Mouse (Mus musculus) MEL (cell line): ENCODE measurements around the gene Rras2. TPM values are rescaled to one million over a fixed set of nuclear protein-coding genes. Genes with fewer than 3 reads are reported as not detected.

Experiments used
- DNase-seq: peaks from one replicate; pipeline ENCODE4 v3.0.0; 2011; ENCODE audit warnings: low read depth, low spot score
- H3K27ac ChIP-seq: 2 replicates; pipeline ENCODE4 v1.5.1; 2012; ENCODE audit warnings: low read depth, mild to moderate bottlenecking, control low read depth, low read length, moderate library complexity; ENCODE audit not compliant: control insufficient read depth
- H3K27me3 ChIP-seq, 2 experiments: fragments of 150-350 bp in 1 of 2; sonication (generic) in 1 of 2; 2 replicates each; pipeline ENCODE4 v1.6.1; 2012; ENCODE audit warnings: low read length in 2 of 2, mild to moderate bottlenecking in 2 of 2, improper control_type of control experiment in 1 of 2, moderate library complexity in 1 of 2; ENCODE audit not compliant: insufficient read depth in 2 of 2, control insufficient read depth in 1 of 2
- H3K36me3 ChIP-seq, 2 experiments: 2 replicates each; pipeline ENCODE4 v1.6.1; 2012 to 2014; ENCODE audit warnings: low read length in 2 of 2, improper control_type of control experiment in 1 of 2, inconsistent platforms in 1 of 2, mild to moderate bottlenecking in 1 of 2; ENCODE audit not compliant: insufficient read depth in 2 of 2, control insufficient read depth in 1 of 2
- H3K4me1 ChIP-seq, 2 experiments: fragments of 150-350 bp in 1 of 2; sonication (generic) in 1 of 2; 2 replicates each; pipeline ENCODE4 v1.6.1; 2012; ENCODE audit warnings: low read length in 2 of 2, improper control_type of control experiment in 1 of 2, mild to moderate bottlenecking in 1 of 2; ENCODE audit not compliant: insufficient read depth in 2 of 2, control insufficient read depth in 1 of 2
- H3K4me3 ChIP-seq, 2 experiments: fragments of 150-350 bp in 1 of 2; sonication (generic) in 1 of 2; 2 replicates each; pipeline ENCODE4 v1.5.1; 2012; ENCODE audit warnings: low read depth in 2 of 2, low read length in 2 of 2, mild to moderate bottlenecking in 2 of 2, moderate library complexity in 2 of 2, control low read depth in 1 of 2, improper control_type of control experiment in 1 of 2; ENCODE audit not compliant: control insufficient read depth in 1 of 2, insufficient read depth in 1 of 2
- H3K79me2 ChIP-seq: 2 replicates; pipeline ENCODE4 v1.6.1; 2012; ENCODE audit warnings: mild to moderate bottlenecking, low read length, moderate library complexity; ENCODE audit not compliant: control insufficient read depth, poor library complexity, insufficient read depth
- H3K9ac ChIP-seq: 2 replicates; pipeline ENCODE4 v1.6.1; 2012; ENCODE audit warnings: low read depth, mild to moderate bottlenecking, control low read depth, low read length, moderate library complexity; ENCODE audit not compliant: control insufficient read depth, poor library complexity, severe bottlenecking
- H3K9me3 ChIP-seq: fragments of 150-350 bp; sonication (generic); replicated peaks from 2 replicates; pipeline ENCODE4 v1.6.1; 2012; ENCODE audit warnings: mild to moderate bottlenecking, low read length, improper control_type of control experiment, moderate library complexity; ENCODE audit not compliant: insufficient read depth
- CHD1 ChIP-seq: IDR thresholded peaks from 2 replicates; pipeline ENCODE4 v1.6.1; 2012; ENCODE audit warnings: low read depth, mild to moderate bottlenecking, inconsistent platforms, low read length, improper control_type of control experiment
- CTCF ChIP-seq, 3 experiments: IDR thresholded peaks in 2 of 3; conservative IDR thresholded peaks in 1 of 3; 2 replicates each; pipeline ENCODE4 v1.5.1; 2011 to 2012; ENCODE audit warnings: low read length in 3 of 3, low read depth in 2 of 3, mild to moderate bottlenecking in 2 of 3, improper control_type of control experiment in 1 of 3, inconsistent platforms in 1 of 3, mixed read lengths in 1 of 3, moderate library complexity in 1 of 3; ENCODE audit not compliant: control insufficient read depth in 1 of 3, insufficient read depth in 1 of 3, poor library complexity in 1 of 3, severe bottlenecking in 1 of 3
- E2F4 ChIP-seq: IDR thresholded peaks from 2 replicates; pipeline ENCODE4 v1.6.1; 2011; ENCODE audit warnings: low read depth, low read length, improper control_type of control experiment, borderline replicate concordance
- ETS1 ChIP-seq: IDR thresholded peaks from 2 replicates; pipeline ENCODE4 v1.6.1; 2012; ENCODE audit warnings: low read depth, mild to moderate bottlenecking, inconsistent platforms, low read length, improper control_type of control experiment, moderate library complexity
- GABPA ChIP-seq: IDR thresholded peaks from 2 replicates; pipeline ENCODE4 v1.6.1; 2012; ENCODE audit warnings: low read depth, mild to moderate bottlenecking, inconsistent platforms, low read length, improper control_type of control experiment, moderate library complexity
- GATA1 ChIP-seq: IDR thresholded peaks from 2 replicates; pipeline ENCODE4 v1.6.1; 2011; ENCODE audit warnings: low read depth, low read length, improper control_type of control experiment
- MAFK ChIP-seq: IDR thresholded peaks from 2 replicates; pipeline ENCODE4 v1.6.1; 2011; ENCODE audit warnings: low read depth, mild to moderate bottlenecking, low read length, improper control_type of control experiment, borderline replicate concordance
- MAZ ChIP-seq: IDR thresholded peaks from 2 replicates; pipeline ENCODE4 v1.6.1; 2012; ENCODE audit warnings: low read depth, mild to moderate bottlenecking, inconsistent platforms, low read length, improper control_type of control experiment
- MYC ChIP-seq: IDR thresholded peaks from 2 replicates; pipeline ENCODE4 v1.6.1; 2011; ENCODE audit warnings: low read depth, mild to moderate bottlenecking, low read length, improper control_type of control experiment, moderate library complexity
- NRF1 ChIP-seq: IDR thresholded peaks from 2 replicates; pipeline ENCODE4 v1.6.1; 2014; ENCODE audit warnings: low read depth, mild to moderate bottlenecking, inconsistent platforms, low read length, improper control_type of control experiment, moderate library complexity; ENCODE audit not compliant: poor library complexity, insufficient read depth, severe bottlenecking
- POLR2AphosphoS2 ChIP-seq: IDR thresholded peaks from 2 replicates; pipeline ENCODE4 v1.6.1; 2011; ENCODE audit warnings: low read length, improper control_type of control experiment
- POLR2AphosphoS5 ChIP-seq: IDR thresholded peaks from 2 replicates; pipeline ENCODE4 v1.6.1; 2012; ENCODE audit warnings: low read depth, borderline replicate concordance, mild to moderate bottlenecking, inconsistent platforms, low read length, moderate library complexity, mixed read lengths
- RAD21 ChIP-seq: IDR thresholded peaks from 2 replicates; pipeline ENCODE4 v1.6.1; 2011; ENCODE audit warnings: mild to moderate bottlenecking, low read depth, low read length, improper control_type of control experiment
- RCOR1 ChIP-seq: IDR thresholded peaks from 2 replicates; pipeline ENCODE4 v1.6.1; 2012; ENCODE audit warnings: low read depth, mild to moderate bottlenecking, inconsistent platforms, low read length, improper control_type of control experiment
- SIN3A ChIP-seq: IDR thresholded peaks from 2 replicates; pipeline ENCODE4 v1.6.1; 2012; ENCODE audit warnings: low read length, improper control_type of control experiment, inconsistent platforms
- SMC3 ChIP-seq: IDR thresholded peaks from 2 replicates; pipeline ENCODE4 v1.6.1; 2011; ENCODE audit warnings: low read depth, low read length, improper control_type of control experiment
- UBTF ChIP-seq: IDR thresholded peaks from 2 replicates; pipeline ENCODE4 v1.6.1; 2012; ENCODE audit warnings: low read depth, mild to moderate bottlenecking, inconsistent platforms, low read length, improper control_type of control experiment, moderate library complexity, borderline replicate concordance; ENCODE audit not compliant: insufficient read depth
- USF2 ChIP-seq, 2 experiments: IDR thresholded peaks; 2 replicates each; pipeline ENCODE4 v1.6.1; 2011 to 2012; ENCODE audit warnings: improper control_type of control experiment in 2 of 2, low read length in 2 of 2, borderline replicate concordance in 1 of 2, inconsistent platforms in 1 of 2, low read depth in 1 of 2, mild to moderate bottlenecking in 1 of 2; ENCODE audit not compliant: insufficient read depth in 1 of 2
- ZKSCAN1 ChIP-seq: IDR thresholded peaks from 2 replicates; pipeline ENCODE4 v1.6.1; 2012; ENCODE audit warnings: low read depth, mild to moderate bottlenecking, inconsistent platforms, low read length, improper control_type of control experiment, moderate library complexity
- polyA plus RNA-seq, 2 experiments: library from polyadenylated mRNA; stranded (reverse) in 1 of 2; unstranded in 1 of 2; fragments of >175 nt in 1 of 2; fragments of >200 nt in 1 of 2; gene quantifications; 2 replicates each; pipeline versions ENCODE4 v1.2.1 to v1.2.4; 2012; ENCODE audit warnings: low replicate concordance in 2 of 2, low read depth in 1 of 2; ENCODE audit not compliant: insufficient read length in 2 of 2, insufficient read depth in 1 of 2, missing spikeins in 1 of 2
- total RNA-seq: library from RNA; depleted of rRNA; stranded (reverse); fragments of 300-350 nt; gene quantifications from 2 replicates; pipeline ENCODE4 v1.2.3, GENCODE M21; 2012

The Rras2 gene
- total and polyA plus RNA-seq, 3 experiments, result not detected

DNA sequence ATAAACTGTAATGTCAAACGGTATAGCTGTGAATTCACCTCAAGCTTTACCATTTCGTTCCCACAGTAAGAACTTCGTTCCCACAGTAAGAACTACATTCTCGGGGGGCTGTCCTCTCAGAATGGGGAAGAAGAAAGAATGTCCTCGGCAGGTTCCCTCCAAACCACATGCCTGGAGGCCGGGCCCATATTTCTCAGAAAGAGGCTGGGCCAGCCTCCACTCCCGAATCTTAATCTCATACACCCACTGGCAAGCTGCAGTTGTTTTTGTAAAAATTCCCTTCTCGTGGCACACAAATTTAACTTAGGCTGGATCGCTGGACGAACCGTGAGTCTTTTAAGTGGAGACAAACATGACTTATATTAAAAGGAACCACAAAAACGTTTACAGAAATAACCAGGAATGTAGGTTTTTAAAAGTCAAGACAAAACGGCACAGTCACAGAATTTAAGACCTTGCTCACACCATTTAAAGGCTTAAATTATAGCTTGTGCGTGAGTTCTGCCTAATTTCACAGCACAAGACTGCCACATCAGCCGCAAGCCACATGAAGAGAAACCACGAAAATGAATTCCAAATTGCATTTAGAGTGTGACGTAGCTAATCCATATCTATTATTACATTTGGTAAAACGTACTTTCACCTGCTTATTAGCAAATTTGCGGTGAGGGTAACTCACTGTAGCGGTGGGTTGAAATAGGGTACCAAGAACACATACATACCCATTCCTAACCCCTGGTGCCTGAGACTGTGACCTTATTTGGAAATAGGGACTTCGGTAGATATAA is 35.8 kb downstream of the Rras2 start:
- H3K27ac ChIP-seq, result no peak overlapping the region
- H3K4me1 ChIP-seq, result no peaks in the 10 kb centered on the region
- H3K9ac ChIP-seq, result no peak overlapping the region
- H3K4me3 ChIP-seq, result no peak overlapping the region
- no peaks in the 10 kb centered on the region for H3K36me3 ChIP-seq
- TF ChIP-seq SMC3 (no peak), USF2 (IDR thresholded peaks at IDR 0.05; ENCODE audit: borderline replicate concordance in 1 of 2, insufficient read depth in 1 of 2, low read depth in 1 of 2, low read length in 2 of 2) (no peak), MAFK (no peak), ZKSCAN1 (no peak), GATA1 (no peak), RCOR1 (no peak)
- TF ChIP-seq, all 39 proteins: peak for 0
- H3K79me2 ChIP-seq, result no peaks in the 10 kb centered on the region
- H3K9me3 ChIP-seq, result no peaks in the 10 kb centered on the region
- DNase-seq, result no peak
- H3K27me3 ChIP-seq, result no peaks in the 10 kb centered on the region

DNA sequence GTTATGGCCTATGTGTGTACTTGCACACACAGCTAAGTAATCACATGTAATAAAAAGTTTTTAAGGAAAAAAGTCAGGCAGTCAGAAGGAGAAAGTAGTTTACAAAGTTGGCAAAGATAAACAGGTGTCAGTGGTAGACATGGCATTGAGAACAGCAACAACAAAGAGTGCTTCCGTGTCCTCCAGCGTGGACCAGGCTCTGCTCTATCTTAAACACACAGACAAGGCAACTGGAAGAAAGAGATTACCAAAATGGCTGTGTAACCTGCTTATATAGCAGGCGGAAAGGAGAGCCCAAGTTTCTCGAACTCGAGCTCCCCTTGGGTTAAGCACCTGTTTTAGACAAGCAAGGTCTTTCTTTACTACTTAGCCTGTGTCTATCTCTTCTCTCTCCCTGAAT is 37.3 kb downstream of the Rras2 start:
- no peaks in the 10 kb centered on the region for H3K9me3 ChIP-seq
- TF ChIP-seq POLR2AphosphoS2 (no peak), UBTF (no peak), CHD1 (no peak), POLR2AphosphoS5 (no peak)
- TF ChIP-seq, all 39 proteins: peak for 0
- Histone ChIP-seq H3K9ac (no peak overlapping the region), H3K27ac (no peak overlapping the region), H3K27me3 (no peaks in the 10 kb centered on the region), H3K36me3 (no peaks in the 10 kb centered on the region), H3K4me3 (no peak overlapping the region), H3K4me1 (no peaks in the 10 kb centered on the region), H3K79me2 (no peaks in the 10 kb centered on the region)
- no peak for DNase-seq

DNA sequence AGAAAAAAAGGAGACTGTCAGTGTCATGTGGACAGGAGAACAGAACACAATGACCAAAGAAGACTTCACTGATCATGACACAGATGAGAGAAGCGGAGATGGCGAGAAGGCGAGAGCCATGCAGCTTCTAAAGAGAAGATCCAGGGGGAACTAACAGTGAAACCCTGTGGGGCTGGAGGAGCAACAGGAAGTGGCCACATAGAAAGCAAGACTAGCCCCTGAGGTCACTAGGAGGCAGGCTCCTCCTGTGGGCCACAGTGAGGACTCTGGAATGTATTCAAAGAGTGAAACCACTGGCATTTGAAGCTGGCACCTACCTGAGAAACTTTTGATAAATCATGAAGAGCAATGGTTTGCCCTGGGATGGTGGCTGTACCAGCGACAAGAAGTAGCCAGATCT is 38.2 kb downstream of the Rras2 start:
- H3K27me3 ChIP-seq, result no peaks in the 10 kb centered on the region
- no peaks in the 10 kb centered on the region for H3K4me1 ChIP-seq
- H3K36me3 ChIP-seq, result no peaks in the 10 kb centered on the region
- no peaks in the 10 kb centered on the region for H3K79me2 ChIP-seq
- no peak for DNase-seq
- H3K9me3 ChIP-seq, result no peaks in the 10 kb centered on the region
- no peak overlapping the region for H3K27ac ChIP-seq
- TF ChIP-seq CTCF (IDR thresholded peaks at IDR 0.05 in 2 of 3, conservative IDR thresholded peaks at IDR 0.05 in 1 of 3; ENCODE audit: control insufficient read depth in 1 of 3, insufficient read depth in 1 of 3, low read depth in 2 of 3, low read length in 3 of 3, poor library complexity in 1 of 3, severe bottlenecking in 1 of 3) (no peak), ETS1 (no peak), SMC3 (no peak), USF2 (IDR thresholded peaks at IDR 0.05; ENCODE audit: borderline replicate concordance in 1 of 2, insufficient read depth in 1 of 2, low read depth in 1 of 2, low read length in 2 of 2) (no peak), NRF1 (no peak), SIN3A (no peak), POLR2AphosphoS2 (no peak), MYC (no peak), GABPA (no peak), MAZ (no peak), ZKSCAN1 (no peak), E2F4 (no peak), POLR2AphosphoS5 (no peak), GATA1 (no peak), RAD21 (no peak)
- no peak overlapping the region for H3K4me3 ChIP-seq
- no peak overlapping the region for H3K9ac ChIP-seq
